Mouse (Mus musculus) liver, postnatal 0 days (tissue): Measurements from ENCODE around the gene Twist1.

ENCODE experiments used
- CTCF ChIP-seq: sonication (generic); IDR thresholded peaks from 2 replicates; pipeline ENCODE4 v1.5.1; 2016; ENCODE audit warnings: antibody characterized with exemption, low read depth
- EP300 ChIP-seq: IDR thresholded peaks from 2 replicates; pipeline ENCODE4 v1.6.1; 2016; ENCODE audit warnings: antibody characterized with exemption, low read depth, mild to moderate bottlenecking

DNA sequence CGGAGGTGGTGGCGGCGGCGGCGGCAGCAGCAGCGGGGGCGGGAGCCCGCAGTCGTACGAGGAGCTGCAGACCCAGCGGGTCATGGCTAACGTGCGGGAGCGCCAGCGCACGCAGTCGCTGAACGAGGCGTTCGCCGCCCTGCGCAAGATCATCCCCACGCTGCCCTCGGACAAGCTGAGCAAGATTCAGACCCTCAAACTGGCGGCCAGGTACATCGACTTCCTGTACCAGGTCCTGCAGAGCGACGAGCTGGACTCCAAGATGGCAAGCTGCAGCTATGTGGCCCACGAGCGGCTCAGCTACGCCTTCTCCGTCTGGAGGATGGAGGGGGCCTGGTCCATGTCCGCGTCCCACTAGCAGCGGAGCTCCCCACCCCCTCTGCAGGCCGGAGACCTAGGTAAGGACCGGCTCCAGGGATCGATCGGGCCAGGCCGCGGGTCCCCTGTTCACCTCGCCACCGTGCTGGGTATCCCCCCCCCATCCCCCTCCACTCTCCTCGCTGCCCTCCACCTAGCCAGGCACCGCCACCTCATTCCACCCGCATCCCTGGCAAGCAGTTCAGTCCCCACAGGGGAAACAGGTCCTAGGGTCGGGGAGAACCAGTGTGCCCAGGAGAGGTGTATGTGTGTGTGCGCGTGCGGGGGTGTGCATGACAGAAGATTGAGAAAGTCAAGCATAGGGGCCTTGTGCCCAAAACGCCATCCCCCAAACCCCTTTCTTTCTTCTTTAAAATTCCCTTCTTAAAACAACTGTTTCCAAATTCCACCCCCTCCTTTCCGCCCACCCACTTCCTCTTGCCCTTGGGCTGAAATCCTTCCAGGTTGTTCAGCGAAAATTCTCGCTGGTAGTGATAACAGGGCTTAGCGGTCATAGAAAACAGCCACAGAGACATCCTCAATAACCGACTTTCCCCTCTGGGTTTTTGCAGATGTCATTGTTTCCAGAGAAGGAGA lies 1.0 kb downstream of the Twist1 start:
- TF ChIP-seq CTCF (no peak), EP300 (no peak)
